Mouse (Mus musculus): ENCODE results near the gene Ntsr1. TPM values are rescaled to one million over a fixed set of nuclear protein-coding genes. Genes with fewer than 3 reads are reported as not detected.
A peak's percentile ranks its signal among the peaks of the same experiment; 100 is the strongest.

Gene Ntsr1
- polyA plus RNA-seq, 1 experiment from 2014 or later, result 0.31 TPM

DNA sequence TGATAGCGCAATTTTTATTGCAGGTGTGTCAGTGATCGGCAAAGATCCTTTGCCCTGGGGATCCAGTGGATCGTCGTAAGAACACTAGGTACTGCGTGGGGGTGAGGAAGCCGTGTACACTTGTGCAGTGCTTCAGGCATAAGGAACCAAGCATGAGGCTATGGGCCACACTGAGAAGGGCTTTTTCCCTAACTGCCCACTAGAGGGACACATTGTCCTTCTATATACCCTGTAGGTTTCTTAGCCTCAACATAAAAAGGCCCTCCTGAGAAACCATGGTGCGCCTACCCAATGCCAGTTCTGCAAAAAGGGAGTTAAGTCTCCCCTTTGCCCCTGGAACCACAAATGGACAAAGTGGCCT is 26.7 kb upstream of the Ntsr1 start:
- 42% methylated on average over 7 of the region's 7 CpGs for WGBS
- DNase-seq (ENCODE audit: low spot score), result peak; percentile 56
- 0 out of 2 replicates have a peak, but pooled peaks cover 6% of the 10 kb centered on the region for H3K36me3 ChIP-seq
- no peak overlapping the region for H3K4me3 ChIP-seq
- H3K27ac ChIP-seq, result no peak overlapping the region
- no peaks in the 10 kb centered on the region for H3K9me3 ChIP-seq
- peaks cover 26% of the 10 kb centered on the region for H3K27me3 ChIP-seq (ENCODE audit: insufficient read depth, poor library complexity, severe bottlenecking)
- peaks cover 17% of the 10 kb centered on the region for H3K4me1 ChIP-seq (replicated peaks)

GRCm38 (mm10) chr2:180474864-180475263 is 24.9 kb upstream of the Ntsr1 start:
- no peak for DNase-seq (ENCODE audit: low spot score)
- WGBS, result 91% methylated on average over 3 of the region's 3 CpGs

GRCm38 (mm10) chr2:180482274-180482673 is 17.5 kb upstream of the Ntsr1 start:
- H3K4me3 ChIP-seq, result peak overlapping the region; percentile 11

More at GRCm38 (mm10) chr2:180474864-180475263, 24.9 kb upstream of the Ntsr1 start:
- Histone ChIP-seq H3K4me1 (replicated peaks) (peaks cover 17% of the 10 kb centered on the region), H3K9me3 (no peaks in the 10 kb centered on the region), H3K27me3 (ENCODE audit: insufficient read depth, poor library complexity, severe bottlenecking) (peaks cover 44% of the 10 kb centered on the region), H3K36me3 (no peaks in the 10 kb centered on the region), H3K4me3 (no peak overlapping the region), H3K27ac (no peak overlapping the region)

DNA sequence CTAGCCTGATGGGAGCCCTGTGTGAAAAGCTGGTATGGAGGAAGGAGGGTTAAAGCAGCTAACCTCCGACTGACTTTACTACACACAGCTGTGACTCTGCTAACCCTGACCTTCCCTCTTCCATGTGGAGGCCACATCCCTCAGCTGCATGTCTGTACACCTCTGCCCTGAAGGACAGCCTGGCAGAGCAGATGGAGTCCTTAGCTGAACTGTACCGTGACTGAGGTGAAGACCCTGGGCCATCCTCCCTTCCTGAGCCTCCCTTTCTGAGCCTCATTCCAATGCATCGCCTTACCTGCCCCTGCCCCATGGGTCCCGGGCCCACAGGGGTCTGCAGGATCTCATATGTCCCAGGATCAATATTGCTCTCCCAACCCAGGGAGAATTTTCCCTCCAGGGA is 14.9 kb upstream of the Ntsr1 start:
- Histone ChIP-seq H3K4me3 (no peak overlapping the region), H3K9me3 (no peaks in the 10 kb centered on the region), H3K36me3 (no peaks in the 10 kb centered on the region), H3K4me1 (replicated peaks) (peaks cover 71% of the 10 kb centered on the region), H3K27me3 (ENCODE audit: insufficient read depth, poor library complexity, severe bottlenecking) (peaks cover 53% of the 10 kb centered on the region), H3K27ac (peak overlapping the region; percentile 68; the same call in 1 of the 2 replicates)
- 69% methylated on average over 4 of the region's 4 CpGs for WGBS
- no peak for DNase-seq (ENCODE audit: low spot score)

More at GRCm38 (mm10) chr2:180482274-180482673, 17.5 kb upstream of the Ntsr1 start:
- 15% methylated on average over 16 of the region's 16 CpGs for WGBS
- H3K4me1 ChIP-seq (replicated peaks), result peaks cover 49% of the 10 kb centered on the region
- H3K36me3 ChIP-seq, result no peaks in the 10 kb centered on the region
- no peaks in the 10 kb centered on the region for H3K9me3 ChIP-seq
- H3K27me3 ChIP-seq (ENCODE audit: insufficient read depth, poor library complexity, severe bottlenecking), result peaks cover 64% of the 10 kb centered on the region
- peak overlapping the region; percentile 25; the same call in 1 of the 2 replicates for H3K27ac ChIP-seq
- DNase-seq (ENCODE audit: low spot score), result peak; percentile 56

DNA sequence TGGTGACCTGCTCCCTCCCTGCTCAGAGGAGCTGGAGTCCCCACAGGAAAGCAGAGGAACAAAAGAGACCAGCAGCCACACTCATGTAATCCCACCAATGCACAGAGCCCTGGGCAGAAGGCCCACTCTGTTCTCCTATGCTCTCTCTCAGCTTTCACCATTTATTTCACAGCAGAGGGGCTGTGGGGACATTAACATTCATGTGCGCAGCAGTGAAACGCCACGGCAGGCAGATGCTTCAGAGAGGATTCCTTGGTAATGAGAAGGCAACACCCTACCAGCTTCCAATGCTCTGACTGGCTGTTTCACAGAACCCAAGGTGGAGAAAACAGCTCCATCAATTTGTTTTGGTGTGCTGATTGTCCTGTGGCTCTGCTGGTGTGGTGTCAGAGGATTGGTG is 14.5 kb upstream of the Ntsr1 start:
- H3K4me1 ChIP-seq (replicated peaks), result peaks cover 71% of the 10 kb centered on the region
- H3K27me3 ChIP-seq (ENCODE audit: insufficient read depth, poor library complexity, severe bottlenecking), result peaks cover 51% of the 10 kb centered on the region
- no peaks in the 10 kb centered on the region for H3K9me3 ChIP-seq
- peak overlapping the region; percentile 68 for H3K27ac ChIP-seq
- no peak for DNase-seq (ENCODE audit: low spot score)
- no peaks in the 10 kb centered on the region for H3K36me3 ChIP-seq
- H3K4me3 ChIP-seq, result no peak overlapping the region
- WGBS, result 37% methylated on average over 3 of the region's 3 CpGs

GRCm38 (mm10) chr2:180488210-180488751 is 11.5 kb upstream of the Ntsr1 start:
- Histone ChIP-seq H3K27me3 (ENCODE audit: insufficient read depth, poor library complexity, severe bottlenecking) (peaks cover 55% of the 10 kb centered on the region), H3K27ac (peak overlapping the region; percentile 88), H3K9me3 (no peaks in the 10 kb centered on the region), H3K36me3 (no peaks in the 10 kb centered on the region), H3K4me3 (peak overlapping the region; percentile 45), H3K4me1 (replicated peaks) (peaks cover 48% of the 10 kb centered on the region)
- 7% methylated on average over 17 of the region's 17 CpGs for WGBS
- peak; percentile 57 for DNase-seq (ENCODE audit: low spot score)

GRCm38 (mm10) chr2:180495906-180496305 is 3.9 kb upstream of the Ntsr1 start:
- H3K4me1 ChIP-seq (replicated peaks), result peaks cover 33% of the 10 kb centered on the region
- no peak for DNase-seq (ENCODE audit: low spot score)
- H3K27me3 ChIP-seq (ENCODE audit: insufficient read depth, poor library complexity, severe bottlenecking), result peaks cover 81% of the 10 kb centered on the region
- 83% methylated on average over 8 of the region's 8 CpGs for WGBS
- H3K9me3 ChIP-seq, result no peaks in the 10 kb centered on the region
- no peaks in the 10 kb centered on the region for H3K36me3 ChIP-seq
- no peak overlapping the region for H3K27ac ChIP-seq
- H3K4me3 ChIP-seq, result no peak overlapping the region

DNA sequence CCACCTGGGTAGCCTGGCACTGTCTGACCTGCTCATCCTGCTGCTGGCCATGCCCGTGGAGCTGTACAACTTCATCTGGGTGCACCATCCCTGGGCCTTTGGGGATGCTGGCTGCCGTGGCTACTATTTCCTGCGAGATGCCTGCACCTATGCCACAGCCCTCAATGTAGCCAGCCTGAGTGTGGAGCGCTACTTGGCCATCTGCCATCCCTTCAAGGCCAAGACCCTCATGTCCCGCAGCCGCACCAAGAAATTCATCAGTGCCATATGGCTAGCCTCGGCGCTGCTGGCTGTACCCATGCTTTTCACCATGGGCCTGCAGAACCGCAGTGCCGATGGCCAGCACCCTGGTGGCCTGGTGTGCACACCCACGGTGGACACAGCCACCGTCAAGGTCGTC is 950 bp downstream of the Ntsr1 start:
- H3K4me3 ChIP-seq, result peak overlapping the region; percentile 52; the same call in 1 of the 2 replicates
- no peak overlapping the region for H3K27ac ChIP-seq
- WGBS, result 50% methylated on average over 13 of the region's 13 CpGs
- no peak for DNase-seq (ENCODE audit: low spot score)
- peaks cover 91% of the 10 kb centered on the region for H3K27me3 ChIP-seq (ENCODE audit: insufficient read depth, poor library complexity, severe bottlenecking)
- peaks cover 43% of the 10 kb centered on the region for H3K4me1 ChIP-seq (replicated peaks)
- no peaks in the 10 kb centered on the region for H3K36me3 ChIP-seq
- H3K9me3 ChIP-seq, result no peaks in the 10 kb centered on the region

- WGBS, result 41% methylated on average over 9 of the region's 9 CpGs
- no peak for DNase-seq (ENCODE audit: low spot score)
- no peak overlapping the region for H3K27ac ChIP-seq
- H3K27me3 ChIP-seq (ENCODE audit: insufficient read depth, poor library complexity, severe bottlenecking), result peaks cover 88% of the 10 kb centered on the region
- H3K9me3 ChIP-seq, result no peaks in the 10 kb centered on the region
- no peaks in the 10 kb centered on the region for H3K36me3 ChIP-seq
- H3K4me1 ChIP-seq (replicated peaks), result peaks cover 48% of the 10 kb centered on the region
- no peak overlapping the region for H3K4me3 ChIP-seq
Measured at GRCm38 (mm10) chr2:180501217-180501967, 1.6 kb downstream of the Ntsr1 start.

GRCm38 (mm10) chr2:180506281-180506680 is 6.5 kb downstream of the Ntsr1 start:
- DNase-seq (ENCODE audit: low spot score), result no peak
- no peak overlapping the region for H3K4me3 ChIP-seq
- peak overlapping the region; percentile 59; the same call in 1 of the 2 replicates for H3K27ac ChIP-seq
- peaks cover 72% of the 10 kb centered on the region for H3K27me3 ChIP-seq (ENCODE audit: insufficient read depth, poor library complexity, severe bottlenecking)
- H3K9me3 ChIP-seq, result no peaks in the 10 kb centered on the region
- H3K36me3 ChIP-seq, result no peaks in the 10 kb centered on the region
- H3K4me1 ChIP-seq (replicated peaks), result peaks cover 30% of the 10 kb centered on the region
- 56% methylated on average over 5 of the region's 5 CpGs for WGBS

DNA sequence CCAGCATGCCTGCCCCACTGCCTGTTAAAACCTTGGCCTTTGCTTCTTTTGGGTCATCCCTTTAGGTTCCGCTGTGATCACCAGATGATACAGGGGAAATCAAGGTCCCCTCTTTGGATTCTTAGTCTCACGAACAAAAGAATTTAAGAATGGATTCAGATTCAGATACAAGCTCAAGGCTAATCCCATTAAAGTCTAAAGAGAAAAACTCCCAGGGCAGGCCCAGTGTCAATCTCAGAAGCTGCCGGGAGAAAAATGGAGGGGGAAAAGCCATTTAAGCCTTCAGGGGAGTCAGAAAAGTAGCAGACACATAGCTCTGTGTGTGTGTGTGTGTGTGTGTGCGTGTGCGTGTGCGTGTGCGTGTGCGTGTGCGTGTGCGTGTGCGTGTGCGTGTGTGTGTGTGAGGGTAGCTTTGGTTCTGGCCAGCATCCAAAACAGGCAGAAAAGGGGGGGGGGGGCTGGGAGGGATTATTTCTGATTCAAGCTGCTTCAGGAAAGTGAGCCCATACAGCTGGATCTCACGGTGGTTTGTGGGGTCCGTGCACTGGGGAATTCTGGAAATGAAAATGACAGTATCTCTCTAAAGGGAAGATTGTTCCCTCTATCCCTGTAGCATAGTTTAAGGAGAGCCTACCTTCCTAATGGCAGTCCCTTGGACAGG is 8.8 kb downstream of the Ntsr1 start:
- no peak for DNase-seq (ENCODE audit: low spot score)
- peaks cover 70% of the 10 kb centered on the region for H3K27me3 ChIP-seq (ENCODE audit: insufficient read depth, poor library complexity, severe bottlenecking)

GRCm38 (mm10) chr2:180510867-180511266 is 11.1 kb downstream of the Ntsr1 start:
- Histone ChIP-seq H3K36me3 (no peaks in the 10 kb centered on the region), H3K4me3 (no peak overlapping the region), H3K27me3 (ENCODE audit: insufficient read depth, poor library complexity, severe bottlenecking) (peaks cover 72% of the 10 kb centered on the region), H3K9me3 (no peaks in the 10 kb centered on the region), H3K4me1 (replicated peaks) (peaks cover 42% of the 10 kb centered on the region), H3K27ac (no peak overlapping the region)
- DNase-seq (ENCODE audit: low spot score), result no peak
- WGBS, result 83% methylated on average over 5 of the region's 5 CpGs

More for the DNA sequence above, 8.8 kb downstream of the Ntsr1 start:
- Histone ChIP-seq H3K4me1 (replicated peaks) (peaks cover 31% of the 10 kb centered on the region), H3K36me3 (no peaks in the 10 kb centered on the region), H3K4me3 (no peak overlapping the region), H3K9me3 (no peaks in the 10 kb centered on the region), H3K27ac (no peak overlapping the region)
- WGBS, result 74% methylated on average over 14 of the region's 14 CpGs
